Comparison of ENCODE assay signal across 26 mouse cellular contexts in genomic region chr5:91949441-91949840, GRCm38 (mm10). TPM values are rescaled to one million over a fixed set of nuclear protein-coding genes. Genes with fewer than 3 reads are reported as not detected.
DNase-seq lines count a peak whose midpoint lies in the region; TF ChIP-seq lines count a peak whose summit lies in the region.
"Had no signal": no experiment of that assay in that cellular context is flagged by ENCODE, and none has a peak within 500 bp of the region (broad histone marks: within the 10 kb centered on the region; RNA-seq: fewer than 3 reads in every experiment).

No protein-coding gene starts in this region.

- no peaks in the 10 kb centered on the region for H3K9me3 ChIP-seq in ES-E14 (ENCODE audit: control insufficient read depth, insufficient read depth, low read depth, low read length)
- H3K9me3 ChIP-seq: embryonic facial prominence, embryonic 13.5 days; embryonic facial prominence, embryonic 15.5 days; forebrain, embryonic 10.5 days; forebrain, embryonic 12.5 days had no signal

- H3K4me3 ChIP-seq in ES-E14 (ENCODE audit: insufficient read depth in 1 of 2, low read depth in 1 of 2, low read length in 2 of 2, poor library complexity in 1 of 2, severe bottlenecking in 1 of 2): no peak overlapping the region
- H3K4me3 ChIP-seq: embryonic facial prominence, embryonic 13.5 days; embryonic facial prominence, embryonic 15.5 days; erythroblast, embryonic 14.5 days; forebrain, embryonic 10.5 days; forebrain, embryonic 12.5 days had no signal

- in situ Hi-C loops in ES-E14 (cut with MboI; ENCODE audit: low sequenced_read_pairs in 2 of 2, unreplicated experiment in 2 of 2): loop anchor here in 1 of 2 experiments (25.0 kb wide), 1 partner anchor 88 kb away; the partner anchor contains the start of gene Cdkl2

- peaks cover 9% of the 10 kb centered on the region for H3K36me3 ChIP-seq in ES-E14 (ENCODE audit: control insufficient read depth, insufficient read depth, low read length, poor library complexity, severe bottlenecking)

- DNase-seq in ES-CJ7 (ENCODE audit: low read depth, low spot score): peak; percentile 88
- DNase-seq in ES-E14 (ENCODE audit: low read depth, low spot score): peak; percentile 56
- DNase-seq in ZHBTc4 (ENCODE audit: low read depth, low spot score): peak; percentile 89
- DNase-seq in adrenal gland, adult 2 months: no peak
- DNase-seq in gastrocnemius, postnatal 10 days: no peak
- DNase-seq: adrenal gland, postnatal 10 days; adrenal gland, postnatal 25 days; cerebellum, adult 11 months; cerebellum, adult 18-20 months; cerebellum, adult 8-10 months; cerebellum, adult 9-11 months; cerebellum, postnatal 14 days; cerebellum, postnatal 36 days; embryo, embryonic 11 days; forebrain, postnatal 0 days had no signal

- H3K27ac ChIP-seq in ES-E14 (ENCODE audit: insufficient read depth, low read depth, low read length, poor library complexity, severe bottlenecking): no peak overlapping the region
- H3K27ac ChIP-seq: embryonic facial prominence, embryonic 13.5 days; embryonic facial prominence, embryonic 15.5 days; forebrain, embryonic 10.5 days; forebrain, embryonic 12.5 days had no signal

- no peak overlapping the region for H3K9ac ChIP-seq in ES-E14 (ENCODE audit: insufficient read depth, low read depth, low read length, poor library complexity, severe bottlenecking)
- H3K9ac ChIP-seq: embryonic facial prominence, embryonic 13.5 days; embryonic facial prominence, embryonic 15.5 days; forebrain, embryonic 12.5 days; forebrain, postnatal 0 days had no signal

- peaks cover 0 to 8% of the 10 kb centered on the region in 2 experiments; a peak in 2 of 4 replicates for H3K4me1 ChIP-seq in ES-E14 (ENCODE audit: control insufficient read depth in 2 of 2, insufficient read depth in 2 of 2, low read length in 2 of 2, poor library complexity in 1 of 2)
- H3K4me1 ChIP-seq: embryonic facial prominence, embryonic 13.5 days; embryonic facial prominence, embryonic 15.5 days; forebrain, embryonic 10.5 days; forebrain, embryonic 12.5 days had no signal

TF ChIP-seq in ES-E14, 5 proteins besides CTCF, POLR2A, EP300 and RAD21:
- no peak for TF ChIP-seq HCFC1 (IDR thresholded peaks at IDR 0.05; ENCODE audit: borderline replicate concordance, insufficient read depth, low read length)
- TF ChIP-seq ZC3H11A (IDR thresholded peaks at IDR 0.05; ENCODE audit: borderline replicate concordance, low read depth, low read length): no peak
- no peak for TF ChIP-seq ZNF384 (IDR thresholded peaks at IDR 0.05; ENCODE audit: low read depth, low read length)
- no peak for TF ChIP-seq MAFK (IDR thresholded peaks at IDR 0.05; ENCODE audit: insufficient read depth, low read depth, low read length)
- TF ChIP-seq CHD2 (IDR thresholded peaks at IDR 0.05; ENCODE audit: low read depth, low read length): no peak

RNA-seq across cellular contexts. Expression of gene Rchy1, which starts 13.4 kb away (rescaled TPM):
- 26.3 and 31.6 TPM in 2 replicates for total RNA-seq in ES-E14 (2012; rRNA removed)
- 10 to 100 TPM; 54.2 to 61.2 TPM for total RNA-seq in adrenal gland, adult 2 months (2021)
- 10.8 and 11.5 TPM in 2 replicates for polyA plus RNA-seq in adrenal gland, adult 2 months (2012; rRNA removed)
- 10 to 100 TPM; 36.0 to 37.6 TPM for total RNA-seq in gastrocnemius, postnatal 10 days (2021)

RNA-seq across cellular contexts. Expression of gene Odaph, which starts 37.8 kb away (rescaled TPM):
- total RNA-seq in ES-E14 (2012; rRNA removed): 0.74 and 0.89 TPM in 2 replicates
- total RNA-seq in adrenal gland, adult 2 months (2021): not detected
- not detected in 2 replicates for polyA plus RNA-seq in adrenal gland, adult 2 months (2012; rRNA removed)
- under 1 TPM in 1 of 2 experiments, not detected in 1; 0.33 TPM for total RNA-seq in gastrocnemius, postnatal 10 days (2021)
- total RNA-seq: adrenal gland, postnatal 10 days; adrenal gland, postnatal 25 days; adrenal gland, postnatal 4 days; common myeloid progenitor, adult 5-6 weeks had no signal
- polyA plus RNA-seq: brain, embryonic 14.5 days; C2C12; embryonic facial prominence, embryonic 11.5 days; embryonic facial prominence, embryonic 13.5 days; erythroblast, embryonic 14.5 days; forebrain, embryonic 10.5 days; forebrain, embryonic 12.5 days; forebrain, embryonic 14.5 days had no signal

Comparison
In these comparisons a context has a peak if more than half of its experiments do, and no peak if none do; other contexts are left out.
1. DNase-seq: peak in ES-CJ7 (single experiment), ES-E14 (single experiment) and ZHBTc4 (single experiment); none in adrenal gland, adult 2 months (single experiment) and gastrocnemius, postnatal 10 days (single experiment).